Mouse (Mus musculus) ovary, adult 10 weeks (tissue): ENCODE results near the gene Vapb. TPM values are rescaled to one million over a fixed set of nuclear protein-coding genes. Genes with fewer than 3 reads are reported as not detected.

Experiments
- polyA plus RNA-seq: library from polyadenylated mRNA; stranded (reverse); fragments of 350-450 nt; fragmentation: Illumina TruSeq; extraction: RNeasy Lipid Tissue Mini Kit (QIAGEN cat#74804); gene quantifications from one replicate; pipeline ENCODE4 v1.2.3, GENCODE M21; 2014

Vapb gene
- 125 TPM for polyA plus RNA-seq

GRCm38 (mm10) chr2:173737222-173737989 is at the start of gene Vapb:
Vapb (plus strand) TSS chr2:173737511.

GRCm38 (mm10) chr2:173719115-173719514 is 18.2 kb upstream of the Vapb start, which contains the start of gene 1700010B08Rik:
1700010B08Rik (plus strand) TSS chr2:173719415.

Other genes with a start within 250 kb of the Vapb start
- gene 1700021F07Rik, start 214.9 kb upstream of the Vapb start, polyA plus RNA-seq: not detected
- not detected for gene Ankrd60, start 159.1 kb upstream of the Vapb start, polyA plus RNA-seq
- gene Rab22a, start 77.8 kb upstream of the Vapb start, polyA plus RNA-seq: 35.4 TPM
- gene 1700010B08Rik, start 18.1 kb upstream of the Vapb start, polyA plus RNA-seq: not detected